Mouse (Mus musculus): ENCODE measurements around the gene Stx3.

Gene Stx3

DNA sequence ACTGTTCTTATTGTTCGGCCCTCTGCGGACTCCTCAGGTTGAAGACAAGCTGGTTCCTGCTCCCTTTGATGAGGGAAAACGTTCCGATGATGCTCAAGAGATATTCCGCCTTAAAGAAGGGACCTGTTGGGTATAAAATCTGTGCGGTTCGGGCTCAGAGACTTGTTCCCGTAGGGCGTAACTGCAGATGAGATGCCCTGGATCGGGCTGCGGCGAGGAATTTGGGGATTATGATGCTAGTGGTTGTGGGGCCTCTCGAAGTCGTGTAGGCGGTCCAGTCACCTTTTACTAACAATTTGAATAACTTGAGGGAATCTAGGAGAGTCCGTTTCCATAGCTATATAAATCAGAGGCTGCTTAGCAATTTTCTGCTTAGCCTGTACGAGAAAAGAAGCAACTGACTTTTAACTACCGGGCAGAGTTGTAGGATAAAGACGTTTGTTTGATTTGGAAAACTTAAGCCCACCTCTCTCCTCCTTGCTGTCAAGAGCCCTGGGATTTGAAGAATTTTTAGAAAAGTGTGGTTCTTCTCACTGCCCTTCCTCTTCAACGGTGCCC lies at the start of gene Stx3:
Stx3 (minus strand) TSS at position 261 of the 558 bp plus-strand sequence.
- DNase-seq (ENCODE audit: low spot score in 2 of 2) = no peak

- no peak for DNase-seq (ENCODE audit: low spot score in 2 of 2)
These were observed 48.6 kb upstream of the Stx3 start for GRCm38 (mm10) chr19:11867837-11868236.

- no peak for DNase-seq (ENCODE audit: low spot score in 2 of 2)
These were observed 41.8 kb upstream of the Stx3 start, which contains the start of gene Olfr1418 for GRCm38 (mm10) chr19:11860966-11861365. Gene Olfr1418 (minus strand): TSS chr19:11861066.

- no peak for DNase-seq (ENCODE audit: low spot score in 2 of 2)
These were observed 37.3 kb upstream of the Stx3 start for GRCm38 (mm10) chr19:11856506-11856905.

GRCm38 (mm10) chr19:11854821-11855220 lies 35.6 kb upstream of the Stx3 start:
- no peak for DNase-seq (ENCODE audit: low spot score in 2 of 2)

GRCm38 (mm10) chr19:11852652-11853051 lies 33.4 kb upstream of the Stx3 start:
- no peak for DNase-seq (ENCODE audit: low spot score in 2 of 2)

GRCm38 (mm10) chr19:11846333-11846732 lies 27.1 kb upstream of the Stx3 start:
- DNase-seq (ENCODE audit: low spot score in 2 of 2) = no peak

DNA sequence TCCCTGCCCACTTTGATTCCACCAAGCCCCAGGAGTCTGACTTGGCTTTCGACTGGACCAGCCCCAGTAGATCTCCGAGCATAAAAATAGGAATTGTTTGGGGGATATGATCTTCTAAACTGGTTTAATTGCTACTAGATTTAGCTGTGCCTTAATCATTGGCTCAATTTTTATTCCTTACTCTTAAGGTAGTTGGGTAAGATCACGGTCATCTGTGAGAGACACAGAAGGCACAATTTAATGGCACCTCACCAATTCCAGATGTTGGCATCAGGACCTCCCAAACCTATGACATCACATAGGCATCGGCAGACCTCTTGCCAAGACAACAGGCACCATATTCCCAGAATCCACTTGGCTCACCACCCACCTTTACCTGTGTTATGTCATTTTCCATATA lies 19.9 kb upstream of the Stx3 start, which contains the start of gene Olfr1417:
Olfr1417 (minus strand) TSS at position 101 of the 400 bp plus-strand sequence.
- no peak for DNase-seq (ENCODE audit: low spot score in 2 of 2)

DNA sequence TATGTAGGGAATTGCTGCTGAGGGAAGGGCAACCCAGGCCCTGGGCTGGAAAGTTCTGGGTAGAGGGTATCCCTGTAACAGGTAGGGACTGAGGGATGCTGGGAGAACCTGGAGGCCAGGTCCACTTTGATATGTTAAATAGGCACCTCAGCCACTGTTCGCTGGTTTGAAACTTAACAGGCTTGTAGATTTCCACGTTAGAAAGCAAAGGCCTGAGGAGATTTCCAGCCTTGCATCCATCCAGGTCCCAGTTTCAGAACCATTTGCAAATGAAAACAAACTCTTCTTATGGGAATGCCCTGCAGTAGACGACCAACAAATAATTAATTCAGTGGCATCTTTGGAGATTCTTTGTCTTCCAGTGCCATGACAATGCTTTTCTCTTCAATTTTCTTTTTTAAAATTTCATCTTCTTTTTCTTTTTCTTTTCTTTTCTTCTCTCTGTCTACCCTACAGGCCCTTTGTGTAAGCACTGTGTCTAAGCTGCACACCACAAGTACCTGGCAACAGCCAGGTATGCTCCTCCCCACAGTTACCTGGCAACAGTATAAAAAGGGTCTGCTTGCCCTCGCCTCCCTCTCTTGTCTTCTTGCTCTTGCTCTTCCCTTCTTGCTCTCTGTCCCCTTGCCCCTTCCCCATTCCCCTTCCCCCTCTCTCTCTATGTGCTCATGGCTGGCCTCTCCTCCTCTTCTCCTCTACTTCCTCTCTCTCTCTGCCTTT lies 4.3 kb upstream of the Stx3 start:
- DNase-seq (ENCODE audit: low spot score in 2 of 2) = no peak

- no peak for DNase-seq (ENCODE audit: low spot score in 2 of 2)
These were observed 1.0 kb upstream of the Stx3 start for GRCm38 (mm10) chr19:11820211-11820610.

DNA sequence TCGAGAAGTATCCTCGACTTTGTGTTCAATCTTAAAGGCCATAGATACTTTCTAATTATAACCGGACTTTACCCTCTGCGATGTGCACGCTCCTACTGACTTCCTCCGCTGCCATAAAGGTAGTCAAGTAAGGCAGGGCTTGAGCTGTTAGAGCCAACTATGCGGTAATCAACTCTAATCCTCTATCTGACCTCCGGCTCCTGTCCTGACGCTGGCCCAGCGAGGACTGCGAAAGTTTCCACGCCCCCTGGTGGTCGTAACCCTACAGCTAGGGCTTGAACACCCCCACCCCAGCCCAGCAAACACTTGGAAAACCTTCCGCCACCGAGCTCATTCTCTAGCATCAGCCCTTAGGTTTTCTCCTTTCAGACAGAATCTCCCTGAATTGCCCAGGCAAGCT lies 597 bp upstream of the Stx3 start:
- peak; percentile 65 to 87 for DNase-seq (ENCODE audit: low spot score in 2 of 2)

DNA sequence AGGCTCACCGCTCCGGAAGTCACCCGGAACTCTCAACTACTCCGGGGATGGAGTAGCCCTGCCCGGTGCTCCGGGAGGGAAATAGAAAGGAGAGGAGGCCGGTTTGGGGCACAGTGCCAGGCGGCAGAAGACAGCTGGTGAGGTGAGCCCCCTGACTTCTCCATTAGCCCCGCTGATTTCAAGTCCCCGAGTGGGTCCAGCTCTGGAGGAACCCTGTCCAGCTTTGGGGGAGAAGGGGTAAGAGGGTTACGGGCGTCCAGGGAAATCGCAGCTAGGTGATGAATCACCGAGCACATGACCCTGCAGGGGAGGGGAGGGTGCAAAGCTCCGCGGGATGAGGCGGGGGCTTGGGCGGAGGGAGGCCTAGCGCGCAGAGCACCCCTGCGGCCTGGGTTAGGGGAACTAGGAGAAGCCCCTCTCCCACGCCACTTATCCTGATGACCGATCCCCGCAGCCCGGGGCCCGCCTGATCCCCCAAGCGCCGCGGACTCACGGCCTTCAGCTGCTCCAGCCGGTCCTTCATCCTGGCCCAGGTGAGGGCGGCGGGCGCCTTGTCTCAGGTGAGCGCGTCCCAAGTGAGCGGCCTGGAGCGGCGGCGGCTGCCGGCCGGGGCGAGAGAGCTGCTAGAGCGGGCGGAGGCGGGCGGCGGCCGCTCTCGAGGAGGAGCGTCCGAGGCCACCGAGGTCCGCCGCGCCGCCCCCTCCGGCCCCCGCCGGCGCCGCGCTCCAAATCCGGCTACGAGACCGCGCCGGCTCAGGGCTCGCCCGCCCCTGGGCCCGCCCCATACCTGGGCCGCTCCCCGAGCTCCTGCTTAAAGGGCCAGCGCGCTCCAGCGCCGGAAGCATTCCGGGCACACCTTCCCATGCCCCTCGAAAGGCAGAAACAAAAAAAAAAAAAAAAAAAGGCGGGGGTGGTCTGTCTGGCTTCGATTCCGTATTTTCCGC lies 732 bp downstream of the Stx3 start:
- no peak for DNase-seq (ENCODE audit: low spot score in 2 of 2)

DNA sequence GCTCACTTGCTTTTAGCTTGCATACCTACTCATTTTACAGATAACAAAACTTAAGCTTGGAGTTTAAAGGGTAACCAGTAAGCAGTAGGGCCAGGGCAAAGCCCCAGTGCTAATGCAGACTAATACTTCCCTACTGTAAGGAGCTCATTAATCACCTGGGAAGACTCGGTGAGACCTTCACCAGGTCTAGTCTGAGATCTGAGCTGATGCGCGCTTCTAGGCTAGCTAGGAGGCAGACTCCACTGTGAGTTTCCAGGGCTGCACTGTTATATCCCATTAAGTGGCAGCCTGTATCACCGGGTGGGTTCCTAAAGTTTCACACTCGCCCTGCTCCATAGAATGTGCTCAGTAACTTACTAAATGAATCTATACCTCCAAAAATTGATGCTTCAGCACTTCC lies 1.6 kb downstream of the Stx3 start:
- no peak for DNase-seq (ENCODE audit: low spot score in 2 of 2)

- DNase-seq (ENCODE audit: low spot score in 2 of 2) = no peak
These were observed 2.5 kb downstream of the Stx3 start for GRCm38 (mm10) chr19:11816706-11817105.

DNA sequence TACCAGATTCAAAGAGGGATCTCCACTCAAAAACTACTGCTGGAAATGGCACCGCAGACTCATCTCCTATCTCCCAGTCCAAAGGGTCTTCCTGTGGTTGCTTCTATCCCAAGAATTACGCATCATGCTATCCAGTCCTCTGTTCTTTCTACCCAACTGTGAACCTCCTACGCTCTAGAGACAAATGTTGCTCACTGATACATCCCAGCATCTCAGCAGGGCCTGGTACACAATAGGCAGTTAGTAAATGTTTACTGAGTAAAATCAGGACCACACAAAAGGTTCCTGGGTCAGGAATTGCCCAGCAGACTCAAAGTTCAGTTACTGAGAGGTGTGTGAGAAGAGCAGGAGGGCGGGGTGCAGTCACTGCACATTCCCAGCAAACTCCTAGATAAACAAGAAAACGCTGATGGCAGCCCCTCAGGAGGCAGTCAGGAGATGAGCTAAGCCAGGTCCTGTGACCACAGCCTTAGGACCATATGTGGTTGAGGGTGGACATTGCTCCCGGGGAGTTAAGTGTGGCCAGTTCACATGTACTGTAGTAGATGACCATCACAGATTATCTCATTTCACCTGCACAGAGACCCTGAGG lies 4.4 kb downstream of the Stx3 start:
- DNase-seq (ENCODE audit: low spot score in 2 of 2) = no peak

- no peak for DNase-seq (ENCODE audit: low spot score in 2 of 2)
These were observed 5.6 kb downstream of the Stx3 start for GRCm38 (mm10) chr19:11813649-11814048.

DNA sequence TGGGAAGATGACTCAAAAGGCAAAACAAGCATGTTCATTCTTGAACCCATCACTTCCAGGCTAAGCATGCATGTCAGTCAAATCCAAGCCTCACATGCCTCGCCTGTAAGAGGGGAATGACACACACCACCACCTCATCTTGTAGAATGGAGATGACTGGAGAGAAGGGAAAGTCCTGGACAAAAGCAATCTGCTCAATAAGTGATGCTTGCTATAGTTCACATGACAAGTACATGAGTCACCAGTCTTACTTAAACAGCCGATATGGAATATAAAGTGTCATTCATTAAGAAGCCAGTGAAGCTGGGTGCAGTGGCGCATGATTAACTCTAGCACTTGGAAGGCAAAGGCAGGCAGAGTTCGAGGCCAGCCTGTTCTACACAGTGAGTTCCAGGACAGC lies 6.1 kb downstream of the Stx3 start:
- DNase-seq (ENCODE audit: low spot score in 2 of 2) = no peak

- DNase-seq (ENCODE audit: low spot score in 2 of 2) = no peak
These were observed 7.4 kb downstream of the Stx3 start for GRCm38 (mm10) chr19:11811688-11812365.

DNA sequence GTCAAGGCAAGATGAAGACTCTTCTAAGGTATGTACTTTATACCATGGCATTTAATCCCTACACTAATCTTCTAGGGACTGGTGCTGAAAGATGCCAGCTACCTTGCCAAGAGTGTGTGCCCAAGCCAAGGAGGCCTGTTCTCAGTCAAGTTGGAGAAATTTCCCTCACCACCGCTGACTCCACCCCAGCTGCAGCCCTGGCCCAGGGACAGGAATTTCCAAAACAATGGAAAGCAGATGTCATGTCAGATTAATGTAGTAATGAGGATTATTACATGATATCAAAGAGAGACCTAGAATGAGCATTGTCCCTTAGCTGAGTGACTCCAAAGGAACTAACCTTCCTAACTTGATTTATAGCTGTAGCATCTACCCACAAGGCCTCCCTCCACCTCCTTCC lies 8.3 kb downstream of the Stx3 start:
- no peak for DNase-seq (ENCODE audit: low spot score in 2 of 2)

DNA sequence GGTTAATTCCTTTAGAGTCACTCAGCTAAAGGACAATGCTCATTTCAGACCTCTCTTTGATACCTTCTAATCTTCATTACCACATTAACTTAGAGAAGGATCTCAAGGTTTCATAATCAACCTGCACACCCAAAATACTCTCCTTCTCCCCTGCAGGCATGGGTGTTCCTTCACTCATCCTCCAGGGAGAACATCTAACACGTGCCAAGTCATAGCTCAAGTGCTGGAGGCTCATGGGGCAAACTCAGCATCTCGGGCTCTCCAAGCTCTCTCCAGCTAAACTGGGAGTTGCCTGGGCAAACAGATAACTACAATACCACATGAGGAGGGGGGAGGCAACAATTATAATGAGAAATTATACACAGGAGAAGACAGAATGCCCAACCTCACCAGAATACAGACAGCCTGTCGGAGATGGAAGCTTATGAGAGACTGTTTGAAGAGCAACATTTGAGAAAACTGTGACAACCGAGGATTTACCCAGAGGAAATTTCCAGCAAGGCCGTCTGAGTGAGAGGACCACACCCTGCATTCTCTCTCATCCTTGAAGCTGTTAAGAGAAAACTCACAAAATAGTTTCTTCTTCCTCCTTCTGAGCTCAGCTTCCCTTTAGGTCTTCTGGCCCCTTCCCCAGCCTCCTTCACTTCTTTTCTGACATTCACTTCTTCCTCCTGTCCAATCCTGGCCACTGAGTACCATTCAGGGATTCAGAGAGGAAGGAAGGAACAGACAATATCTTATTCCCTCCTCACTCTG lies 9.0 kb downstream of the Stx3 start:
- DNase-seq (ENCODE audit: low spot score in 2 of 2) = no peak

DNA sequence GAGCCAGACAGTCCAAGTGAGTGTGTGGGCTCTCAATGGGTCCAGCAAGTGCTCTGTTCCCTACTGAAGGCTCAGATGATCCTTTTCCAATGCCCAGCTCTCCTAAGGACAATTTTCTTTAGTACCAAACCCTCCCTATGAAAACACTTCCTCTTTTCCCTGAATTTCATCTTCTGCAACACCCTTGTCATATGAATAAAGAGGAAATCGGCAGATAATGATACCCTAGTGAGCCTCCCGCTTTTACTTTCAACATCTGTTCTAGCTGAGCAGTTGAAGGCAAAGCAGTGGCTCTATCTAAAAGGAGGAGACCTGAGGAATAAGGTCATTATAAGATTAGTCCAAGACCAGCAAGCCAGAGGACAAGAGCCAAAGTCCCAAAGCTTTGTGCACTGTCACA lies 10.8 kb downstream of the Stx3 start:
- DNase-seq (ENCODE audit: low spot score in 2 of 2) = no peak

Data from spleen, postnatal 4 days (tissue).